Mouse (Mus musculus) C2C12 (cell line): ENCODE measurements around the gene Rnaseh2a. TPM values are rescaled to one million over a fixed set of nuclear protein-coding genes. Genes with fewer than 3 reads are reported as not detected.

Experiments used
- H3K27me3 ChIP-seq: one replicate; pipeline ENCODE4 v1.6.1; 2011; ENCODE audit not compliant: control insufficient read depth, insufficient read depth, insufficient read length
- H3K36me3 ChIP-seq: one replicate; pipeline ENCODE4 v1.6.1; 2011; ENCODE audit not compliant: control insufficient read depth, insufficient read depth
- H3K4me3 ChIP-seq: one replicate; pipeline ENCODE4 v1.5.1; 2011; ENCODE audit warnings: mild to moderate bottlenecking, control low read depth; ENCODE audit not compliant: poor library complexity, insufficient read depth, severe bottlenecking
- H3K79me2 ChIP-seq: one replicate; pipeline ENCODE4 v1.6.1; 2011; ENCODE audit not compliant: control insufficient read depth, insufficient read depth
- H3K79me3 ChIP-seq: one replicate; pipeline ENCODE4 v1.6.1; 2011; ENCODE audit warnings: low read depth, control low read depth
- H3ac ChIP-seq: one replicate; pipeline ENCODE3; 2011; ENCODE audit warnings: low read depth; ENCODE audit not compliant: control insufficient read depth, insufficient read length
- CEBPB ChIP-seq: IDR thresholded peaks from one replicate; pipeline ENCODE4 v1.6.1; 2011; ENCODE audit warnings: low read depth, mild to moderate bottlenecking, control low read depth, moderate library complexity
- CTCF ChIP-seq: IDR thresholded peaks from one replicate; pipeline ENCODE4 v1.5.1; 2011; ENCODE audit not compliant: control insufficient read depth, insufficient read depth, insufficient read length
- FOSL1 ChIP-seq: IDR thresholded peaks from one replicate; pipeline ENCODE4 v1.8.0; 2011; ENCODE audit warnings: mild to moderate bottlenecking, low read length; ENCODE audit not compliant: poor library complexity, insufficient read depth, severe bottlenecking
- MAX ChIP-seq: IDR thresholded peaks from one replicate; pipeline ENCODE4 v1.6.1; 2011; ENCODE audit warnings: mild to moderate bottlenecking, control low read depth
- MYOD1 ChIP-seq: IDR thresholded peaks from one replicate; pipeline ENCODE4 v1.6.1; 2011; ENCODE audit warnings: low read depth; ENCODE audit not compliant: control insufficient read depth, insufficient read length
- MYOG ChIP-seq: IDR thresholded peaks from one replicate; pipeline ENCODE4 v1.6.1; 2011; ENCODE audit not compliant: control insufficient read depth, insufficient read length; ENCODE audit errors: extremely low read depth
- USF1 ChIP-seq: IDR thresholded peaks from one replicate; pipeline ENCODE4 v1.6.1; 2011; ENCODE audit warnings: low read depth, mild to moderate bottlenecking, control low read depth, moderate library complexity
- polyA plus RNA-seq: library from polyadenylated mRNA; unstranded; fragments of >200 nt; fragmentation: generic; extraction: Trizol; gene quantifications from one replicate; pipeline ENCODE4 v1.2.1, GENCODE M21; 2012; ENCODE audit warnings: missing spikeins

Rnaseh2a gene
- polyA plus RNA-seq, 1 experiment = 145 TPM

DNA sequence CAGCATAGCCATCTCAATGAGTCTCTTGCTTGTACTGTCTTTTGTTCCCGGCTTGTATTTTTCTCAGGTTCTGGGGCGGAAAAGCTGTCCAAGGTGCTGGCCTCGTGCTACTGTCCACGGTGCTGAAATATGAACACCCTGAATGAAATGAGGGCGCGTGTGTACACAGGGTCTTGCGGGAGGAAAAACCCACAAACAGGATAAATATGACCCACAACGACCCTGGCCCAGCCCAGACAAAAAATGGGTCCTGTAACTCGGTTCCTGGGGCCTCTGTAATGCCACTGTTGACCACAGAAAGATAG, 22.4 kb downstream of the Rnaseh2a start:
- peak; percentile 93 for TF ChIP-seq MAX
- TF ChIP-seq USF1 = no peak
- Histone ChIP-seq H3K79me2 (no peaks in the 10 kb centered on the region), H3K36me3 (no peaks in the 10 kb centered on the region), H3K79me3 (no peaks in the 10 kb centered on the region), H3K4me3 (no peak overlapping the region), H3ac (no peak overlapping the region), H3K27me3 (peaks cover 47% of the 10 kb centered on the region)

GRCm38 (mm10) chr8:84946528-84947240, 22.9 kb downstream of the Rnaseh2a start, which contains the start of gene Rtbdn:
TSS of gene Rtbdn (plus strand) at chr8:84946991.
- TF ChIP-seq CEBPB (no peak), FOSL1 (no peak), USF1 (no peak), MAX (no peak), MYOD1 (no peak), MYOG (no peak), CTCF (no peak)
- peaks cover 47% of the 10 kb centered on the region for H3K27me3 ChIP-seq

GRCm38 (mm10) chr8:84945633-84946527, 23.7 kb downstream of the Rnaseh2a start:
- TF ChIP-seq FOSL1 (no peak), MYOG (no peak), MAX (no peak), CTCF (no peak), MYOD1 (no peak), USF1 (no peak), CEBPB (no peak)
- peaks cover 42% of the 10 kb centered on the region for H3K27me3 ChIP-seq
- H3K79me3 ChIP-seq = no peaks in the 10 kb centered on the region
- no peak overlapping the region for H3K4me3 ChIP-seq
- no peaks in the 10 kb centered on the region for H3K79me2 ChIP-seq
- H3K36me3 ChIP-seq = no peaks in the 10 kb centered on the region
- H3ac ChIP-seq = peak overlapping the region; percentile 24

More at GRCm38 (mm10) chr8:84946528-84947240, 22.9 kb downstream of the Rnaseh2a start, which contains the start of gene Rtbdn:
- no peaks in the 10 kb centered on the region for H3K79me3 ChIP-seq
- H3ac ChIP-seq = peak within 1 kb of the TSS; percentile 24
- H3K4me3 ChIP-seq = no peak within 1 kb of the TSS
- H3K79me2 ChIP-seq = no peaks in the 10 kb centered on the region
- no peaks in the 10 kb centered on the region for H3K36me3 ChIP-seq

DNA sequence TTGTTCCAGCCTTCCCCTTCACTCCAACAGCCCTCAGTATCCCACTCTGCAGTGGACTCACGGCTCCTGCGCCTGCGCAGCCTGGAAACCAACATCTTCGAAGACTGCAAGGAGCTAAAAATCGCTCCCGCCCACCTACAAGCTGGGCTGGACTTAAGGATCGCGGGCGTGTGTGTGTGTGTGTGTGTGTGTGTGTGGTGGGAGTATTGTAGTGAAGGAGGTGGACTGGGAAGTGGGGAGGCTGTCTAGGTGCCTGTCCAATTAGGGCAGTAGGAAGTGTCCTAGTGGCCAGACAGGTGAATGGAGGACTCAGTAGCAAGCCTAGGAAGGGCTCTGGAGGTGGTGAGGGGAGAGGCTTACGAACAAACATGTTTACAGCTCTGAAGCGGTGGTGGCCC, 24.3 kb downstream of the Rnaseh2a start:
- no peak overlapping the region for H3K4me3 ChIP-seq
- no peak for TF ChIP-seq MAX
- TF ChIP-seq USF1 = no peak
- TF ChIP-seq MYOG = no peak
- no peak for TF ChIP-seq CTCF
- TF ChIP-seq MYOD1 = no peak
- H3K27me3 ChIP-seq = peaks cover 37% of the 10 kb centered on the region
- H3K36me3 ChIP-seq = no peaks in the 10 kb centered on the region
- H3K79me2 ChIP-seq = no peaks in the 10 kb centered on the region
- no peak overlapping the region for H3ac ChIP-seq
- no peaks in the 10 kb centered on the region for H3K79me3 ChIP-seq

GRCm38 (mm10) chr8:84944478-84945160, 24.9 kb downstream of the Rnaseh2a start:
- no peaks in the 10 kb centered on the region for H3K79me3 ChIP-seq
- no peaks in the 10 kb centered on the region for H3K36me3 ChIP-seq
- no peaks in the 10 kb centered on the region for H3K79me2 ChIP-seq
- no peak overlapping the region for H3K4me3 ChIP-seq
- peaks cover 31% of the 10 kb centered on the region for H3K27me3 ChIP-seq
- no peak for TF ChIP-seq FOSL1
- no peak for TF ChIP-seq MYOD1
- TF ChIP-seq MYOG = no peak
- TF ChIP-seq USF1 = no peak
- no peak for TF ChIP-seq CTCF
- no peak for TF ChIP-seq CEBPB
- TF ChIP-seq MAX = no peak
- H3ac ChIP-seq = no peak overlapping the region
